Mouse (Mus musculus): Measurements from ENCODE around the gene Tspan12.

- no peak for TF ChIP-seq CTCF (IDR thresholded peaks at IDR 0.05; ENCODE audit: control insufficient read depth, insufficient read depth, insufficient read length)
- TF ChIP-seq MYOD1 (IDR thresholded peaks at IDR 0.05; ENCODE audit: control insufficient read depth, insufficient read length, low read depth) = no peak
- no peak for TF ChIP-seq CEBPB (IDR thresholded peaks at IDR 0.05; ENCODE audit: low read depth)
Measured at GRCm38 (mm10) chr6:21806005-21806404, 46.3 kb downstream of the Tspan12 start.

All from C2C12 (cell line).